Mouse (Mus musculus) gastrocnemius, postnatal 4 days (tissue): Measurements from ENCODE around the gene Mapkapk2. TPM values are rescaled to one million over a fixed set of nuclear protein-coding genes. Genes with fewer than 3 reads are reported as not detected.
A peak's percentile ranks its signal among the peaks of the same experiment; 100 is the strongest.
"Not testable (repeated sequence)": the region's sequence is repeated elsewhere in the genome, so short reads cannot be mapped to it uniquely, and the experiment has no call there.

Source experiments
- DNase-seq, 2 experiments: peaks; one replicate each; pipeline ENCODE4 v3.0.0; 2021 to 2022; ENCODE audit warnings: low spot score in 2 of 2, mixed read lengths in 2 of 2
- long read RNA-seq, 2 experiments: library from polyadenylated mRNA; stranded (forward); transcript quantifications; one replicate each; pipeline ENCODE4 v2.0.0; 2021
- total RNA-seq, 2 experiments: library from RNA; stranded (reverse); gene quantifications; 2 replicates each; pipeline ENCODE4 v1.2.3; 2021

Gene Mapkapk2
- total RNA-seq: 100 to 1,000 TPM; 159 to 163 TPM
- long read RNA-seq, experiment 1, transcript Mapkapk2-201 (10 exons, 2,854 nt): major isoform, 265 of 298 reads
- long read RNA-seq, experiment 1, partial matches to known transcripts: 17 of 298 reads
- long read RNA-seq, experiment 1, other reads (novel, unspliced or antisense): 16 of 298 reads
- long read RNA-seq, experiment 2, transcript Mapkapk2-201 (10 exons, 2,854 nt): major isoform, 337 of 384 reads
- long read RNA-seq, experiment 2, partial matches to known transcripts: 28 of 384 reads
- long read RNA-seq, experiment 2, other reads (novel, unspliced or antisense): 19 of 384 reads

- DNase-seq: peak; percentile 86 to 94
Observed at GRCm38 (mm10) chr1:131097700-131098094, at the start of gene Mapkapk2. Gene Mapkapk2 (minus strand): TSS chr1:131097826.

GRCm38 (mm10) chr1:131146181-131146614, 48.6 kb upstream of the Mapkapk2 start:
- no peak for DNase-seq

GRCm38 (mm10) chr1:131145222-131145621, 47.6 kb upstream of the Mapkapk2 start:
- not testable (repeated sequence) for DNase-seq

- DNase-seq: no peak
Observed at GRCm38 (mm10) chr1:131142472-131142871, 44.8 kb upstream of the Mapkapk2 start.

GRCm38 (mm10) chr1:131141449-131141848, 43.8 kb upstream of the Mapkapk2 start:
- DNase-seq: no peak

GRCm38 (mm10) chr1:131139102-131140095, 41.8 kb upstream of the Mapkapk2 start:
- DNase-seq: no peak

GRCm38 (mm10) chr1:131138191-131139016, 40.8 kb upstream of the Mapkapk2 start, which contains the start of gene Dyrk3:
Gene Dyrk3 (minus strand): TSS chr1:131138340.
- peak; percentile 75 to 87 for DNase-seq

GRCm38 (mm10) chr1:131137717-131138118, 40.1 kb upstream of the Mapkapk2 start:
- DNase-seq: no peak

GRCm38 (mm10) chr1:131137111-131137510, 39.5 kb upstream of the Mapkapk2 start:
- DNase-seq: no peak

- no peak for DNase-seq
Observed at GRCm38 (mm10) chr1:131135960-131136629, 38.5 kb upstream of the Mapkapk2 start.

GRCm38 (mm10) chr1:131134942-131135522, 37.4 kb upstream of the Mapkapk2 start:
- DNase-seq: no peak

GRCm38 (mm10) chr1:131134231-131134630, 36.6 kb upstream of the Mapkapk2 start:
- no peak for DNase-seq

GRCm38 (mm10) chr1:131125987-131126744, 28.5 kb upstream of the Mapkapk2 start:
- DNase-seq: no peak

- no peak for DNase-seq
Observed at GRCm38 (mm10) chr1:131123522-131124265, 26.1 kb upstream of the Mapkapk2 start.

- DNase-seq: no peak
Observed at GRCm38 (mm10) chr1:131121987-131122386, 24.4 kb upstream of the Mapkapk2 start.

GRCm38 (mm10) chr1:131119026-131119425, 21.4 kb upstream of the Mapkapk2 start:
- no peak for DNase-seq

GRCm38 (mm10) chr1:131118530-131118929, 20.9 kb upstream of the Mapkapk2 start:
- no peak for DNase-seq

GRCm38 (mm10) chr1:131116430-131117011, 18.9 kb upstream of the Mapkapk2 start:
- DNase-seq: no peak
